Mouse (Mus musculus) mouse embryonic stem cell (cell line): Measurements from ENCODE around the gene Ahnak.

ENCODE experiments used
- in situ Hi-C, 2 experiments: fragments of 300-500 bp; cut with MboI; formaldehyde crosslinking; loops; 1 replicate in 1 of 2; 3 replicates in 1 of 2; pipeline ENCODE4 v1.14.3; 2019 to 2020; ENCODE audit warnings: low sequenced_read_pairs in 2 of 2, low pct_unique_long_range_greater_than_20kb in 1 of 2, mixed read lengths in 1 of 2; ENCODE audit not compliant: unreplicated experiment in 1 of 2

Ahnak gene

DNA sequence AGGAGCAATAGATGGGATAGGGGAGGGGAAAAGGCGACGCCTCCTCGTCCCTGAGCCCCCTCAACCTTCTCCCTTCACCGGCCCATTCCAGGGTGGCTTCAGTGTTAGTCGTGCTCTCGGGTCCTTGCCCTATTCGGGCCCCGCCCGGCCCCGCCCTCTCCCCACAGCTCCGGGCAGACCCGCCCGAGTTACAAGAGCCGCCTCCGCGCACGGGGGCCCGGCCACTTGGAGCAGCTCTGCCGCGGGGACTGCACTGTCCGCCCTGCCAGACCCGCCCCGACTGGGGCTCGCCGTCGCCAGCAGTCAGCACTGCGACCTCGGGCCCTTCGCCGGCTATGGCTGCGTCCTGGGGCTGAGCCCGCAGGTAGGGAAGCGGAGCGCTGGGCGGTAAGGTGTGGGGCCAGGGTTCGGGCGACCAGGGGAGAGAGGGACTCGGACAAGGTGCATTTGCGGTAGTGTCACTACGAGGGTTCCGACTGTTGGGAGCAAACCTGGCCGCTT is at the start of gene Ahnak:
TSS of gene Ahnak (plus strand) at position 219 of the 501 bp plus-strand sequence.
- in situ Hi-C loops = no loop called here

- in situ Hi-C loops = loop anchor here in 1 of 2 experiments (25.0 kb wide), 1 partner anchor 1672 kb away; the partner anchor contains the start of genes Ddb1 and Tkfc
Measured at GRCm38 (mm10) chr19:8940526-8941133, 48.5 kb upstream of the Ahnak start.

- in situ Hi-C loops = loop anchor here in 1 of 2 experiments (25.0 kb wide), 1 partner anchor 1671 kb away; the partner anchor contains the start of genes Ddb1 and Tkfc
Measured at GRCm38 (mm10) chr19:8941136-8941514, 48.0 kb upstream of the Ahnak start.

DNA sequence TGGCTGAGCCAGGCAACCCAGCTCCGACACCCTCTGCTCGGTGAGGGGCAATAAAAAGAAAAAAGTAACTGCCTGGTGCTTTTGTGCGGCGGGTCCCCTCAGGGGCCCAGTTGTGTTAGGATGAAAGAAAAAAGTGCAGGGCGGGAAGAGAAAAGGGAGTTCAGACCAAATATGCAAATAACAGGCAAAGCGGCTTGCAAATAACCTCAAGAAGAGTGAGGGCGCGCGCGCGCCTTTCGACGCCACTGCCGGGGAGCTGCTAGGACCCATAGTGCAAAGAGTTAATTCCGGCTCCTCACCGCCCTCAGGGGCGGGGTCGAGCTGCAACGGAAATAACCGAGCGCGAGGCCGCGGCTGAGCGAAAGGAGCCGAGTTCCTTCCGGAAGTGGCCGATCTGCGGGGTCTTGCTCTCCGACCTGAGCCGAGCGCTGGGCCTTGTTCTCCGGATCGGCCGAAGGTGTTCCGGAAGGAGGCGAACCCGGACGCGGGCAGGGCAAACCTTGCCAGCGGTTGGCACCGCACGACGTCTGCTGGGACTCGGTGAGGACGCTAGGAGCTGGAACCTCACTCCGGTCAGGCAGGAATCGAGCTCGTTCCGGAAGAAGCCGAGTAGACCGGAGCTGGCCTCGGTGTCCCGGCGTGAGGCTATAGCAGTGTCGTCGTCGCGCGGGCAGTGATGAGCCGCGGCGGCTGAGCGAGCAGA is 47.4 kb upstream of the Ahnak start, which contains the start of gene Mta2:
TSS of gene Mta2 (plus strand) at position 361 of the 703 bp plus-strand sequence.
- in situ Hi-C loops = loop anchor here in 1 of 2 experiments (25.0 kb wide), 1 partner anchor 1671 kb away; the partner anchor contains the start of genes Ddb1 and Tkfc

DNA sequence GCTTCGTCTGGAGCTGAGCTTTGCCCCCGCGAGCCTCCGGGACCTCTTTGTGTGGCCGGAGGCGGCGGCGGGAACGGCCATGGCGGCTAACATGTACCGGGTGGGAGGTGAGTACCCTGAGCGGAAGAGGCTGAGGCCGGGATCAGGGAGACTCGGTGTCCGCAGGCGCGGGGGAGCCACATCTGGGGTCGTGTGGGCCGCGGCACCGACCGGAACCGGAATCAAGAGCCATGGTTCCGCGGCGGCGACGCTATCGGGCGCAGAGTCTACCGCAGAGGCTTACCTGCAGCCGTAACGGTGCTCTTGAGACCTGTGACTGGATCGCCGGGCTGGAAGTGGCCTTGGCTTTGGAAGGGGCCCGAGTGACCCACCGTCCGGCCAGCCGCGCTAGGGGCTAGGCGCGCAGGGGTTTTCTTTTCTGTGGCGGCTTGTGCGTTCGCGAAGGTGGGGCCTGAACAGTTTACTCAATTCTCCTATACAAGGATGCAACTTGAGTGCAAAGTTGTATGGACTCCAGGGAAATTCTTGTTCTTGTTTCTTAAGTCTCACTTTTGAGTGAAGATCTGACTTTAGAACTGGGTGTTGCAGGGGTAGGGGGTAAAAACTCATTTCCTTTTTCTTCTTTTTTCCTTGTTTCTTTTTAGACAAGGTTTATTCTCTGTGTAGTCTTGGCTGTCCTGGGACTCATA is 46.7 kb upstream of the Ahnak start:
- in situ Hi-C loops = loop anchor here in 1 of 2 experiments (25.0 kb wide), 1 partner anchor 1670 kb away; the partner anchor contains the start of genes Ddb1 and Tkfc

GRCm38 (mm10) chr19:8943047-8943446 is 46.0 kb upstream of the Ahnak start:
- in situ Hi-C loops = loop anchor here in 1 of 2 experiments (25.0 kb wide), 1 partner anchor 1669 kb away; the partner anchor contains the start of genes Ddb1 and Tkfc

- in situ Hi-C loops = loop anchor here in 1 of 2 experiments (25.0 kb wide), 1 partner anchor 1668 kb away; the partner anchor contains the start of genes Ddb1 and Tkfc
Measured at GRCm38 (mm10) chr19:8944062-8944461, 45.0 kb upstream of the Ahnak start.

DNA sequence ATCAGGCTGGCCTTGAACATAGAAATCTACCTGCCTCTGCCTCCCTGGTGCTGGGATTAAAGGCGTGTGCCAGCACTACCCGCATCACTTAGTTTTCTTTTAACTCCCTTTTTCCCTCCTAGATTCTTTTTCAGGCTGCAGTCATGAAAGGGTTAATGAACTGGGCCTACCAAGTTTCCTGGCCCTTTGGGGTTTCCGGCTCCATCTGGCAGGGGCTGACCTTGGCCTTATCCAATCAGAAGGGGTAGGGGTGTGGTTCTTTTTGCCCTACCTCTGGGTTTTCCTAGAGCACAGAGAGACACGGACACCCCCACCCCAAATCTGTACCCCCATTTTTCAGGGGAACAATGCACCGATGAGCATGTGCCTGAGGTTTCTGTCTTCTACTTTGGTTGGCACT is 44.3 kb upstream of the Ahnak start:
- in situ Hi-C loops = loop anchor here in 1 of 2 experiments (25.0 kb wide), 1 partner anchor 1668 kb away; the partner anchor contains the start of genes Ddb1 and Tkfc

DNA sequence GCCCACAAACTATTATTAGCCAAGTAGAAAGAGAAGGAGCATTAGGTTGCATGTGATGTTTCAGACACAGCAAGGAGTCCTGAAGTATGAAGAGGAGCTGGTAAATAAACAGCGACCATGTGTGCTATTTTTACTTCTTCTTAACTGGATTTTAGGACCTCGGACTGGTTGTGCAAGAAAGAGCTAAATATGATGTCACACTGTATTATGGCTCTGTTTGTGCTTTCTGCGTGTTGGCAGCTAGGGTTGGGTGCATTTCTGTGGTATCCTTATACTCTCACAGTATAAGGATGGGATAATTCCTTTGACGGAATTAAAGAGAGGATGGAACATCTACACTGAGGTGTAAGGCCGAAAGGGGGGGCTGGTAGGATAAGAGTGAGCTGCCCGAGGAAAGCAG is 43.8 kb upstream of the Ahnak start:
- in situ Hi-C loops = loop anchor here in 1 of 2 experiments (25.0 kb wide), 1 partner anchor 1667 kb away; the partner anchor contains the start of genes Ddb1 and Tkfc

DNA sequence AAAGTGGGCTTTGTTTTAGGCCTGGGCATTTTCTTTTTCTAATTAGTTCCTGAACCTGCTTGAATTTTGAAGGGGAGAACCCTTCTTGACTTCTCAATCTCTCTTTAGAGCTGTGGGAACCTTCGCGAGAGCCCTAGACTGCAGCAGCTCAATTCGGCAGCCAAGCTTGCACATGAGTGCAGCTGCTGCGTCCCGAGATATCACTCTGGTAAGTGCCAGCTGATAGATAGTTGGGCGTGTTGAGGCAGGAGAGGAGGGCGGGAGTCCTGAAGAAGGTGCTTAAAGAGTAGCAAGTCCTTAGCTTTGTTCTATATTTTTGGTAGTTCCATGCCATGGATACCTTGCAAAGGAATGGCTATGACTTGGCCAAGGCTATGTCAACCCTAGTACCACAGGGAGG is 42.2 kb upstream of the Ahnak start:
- in situ Hi-C loops = loop anchor here in 1 of 2 experiments (25.0 kb wide), 1 partner anchor 1665 kb away; the partner anchor contains the start of genes Ddb1 and Tkfc

GRCm38 (mm10) chr19:8950190-8950589 is 38.9 kb upstream of the Ahnak start:
- in situ Hi-C loops = loop anchor here in 1 of 2 experiments (5.0 kb wide), 1 partner anchor 43 kb away; no protein-coding TSS in a partner anchor

GRCm38 (mm10) chr19:8952241-8952640 is 36.8 kb upstream of the Ahnak start:
- in situ Hi-C loops = loop anchor here in 1 of 2 experiments (5.0 kb wide), 1 partner anchor 45 kb away; no protein-coding TSS in a partner anchor

- in situ Hi-C loops = loop anchor here in 1 of 2 experiments (5.0 kb wide), 1 partner anchor 46 kb away; no protein-coding TSS in a partner anchor
Measured at GRCm38 (mm10) chr19:8953135-8954039, 35.7 kb upstream of the Ahnak start, which contains the start of gene Tut1. Gene Tut1, plus strand, starts transcription at chr19:8953847.

DNA sequence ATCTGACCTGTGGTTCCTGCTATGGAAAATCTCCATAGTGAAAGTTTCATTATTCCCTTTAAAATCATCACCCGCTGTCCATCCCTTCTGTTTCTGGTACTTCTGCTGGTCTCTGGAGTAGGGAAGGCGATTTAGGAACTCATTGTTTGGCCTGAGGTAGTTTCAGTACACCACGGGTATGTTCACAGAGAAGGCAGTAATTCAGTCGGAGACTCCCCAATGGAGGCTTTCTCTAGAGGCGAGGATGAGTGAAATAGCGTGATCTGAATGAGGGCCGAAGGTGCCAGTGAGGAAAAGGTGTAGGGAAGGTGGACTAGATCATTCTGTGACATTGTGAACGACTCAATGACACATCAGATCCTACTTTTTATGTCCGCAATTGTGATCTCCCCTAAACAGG is 34.9 kb upstream of the Ahnak start:
- in situ Hi-C loops = loop anchor here in 1 of 2 experiments (5.0 kb wide), 1 partner anchor 47 kb away; no protein-coding TSS in a partner anchor

DNA sequence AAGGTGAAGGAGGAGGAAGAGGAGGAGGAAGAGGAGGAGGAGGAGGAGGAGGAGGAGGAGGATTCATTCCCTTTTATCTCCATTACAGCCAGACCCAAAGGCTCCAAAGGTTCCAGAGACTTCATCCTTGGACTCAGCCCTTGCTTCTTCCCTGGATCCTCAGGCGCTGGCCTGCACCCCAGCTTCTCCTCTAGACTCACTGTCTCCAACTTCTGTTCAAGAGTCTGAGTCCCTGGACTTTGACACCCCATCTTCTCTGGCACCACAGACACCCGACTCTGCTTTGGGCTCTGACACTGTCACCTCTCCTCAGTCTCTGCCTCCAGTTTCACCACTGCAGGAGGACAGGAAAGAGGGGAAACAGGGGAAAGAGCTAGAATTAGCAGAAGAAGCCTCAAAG is 26.8 kb upstream of the Ahnak start:
- in situ Hi-C loops = no loop called here

- in situ Hi-C loops = no loop called here
Measured at GRCm38 (mm10) chr19:8965075-8965474, 24.0 kb upstream of the Ahnak start.

GRCm38 (mm10) chr19:8965771-8966170 is 23.3 kb upstream of the Ahnak start:
- in situ Hi-C loops = no loop called here
